Mouse (Mus musculus): ENCODE measurements around the gene Lsm6.

The Lsm6 gene

GRCm38 (mm10) chr8:78806006-78806405 lies 14.9 kb downstream of the Lsm6 start:
- DNase-seq (ENCODE audit: low spot score), result no peak

DNA sequence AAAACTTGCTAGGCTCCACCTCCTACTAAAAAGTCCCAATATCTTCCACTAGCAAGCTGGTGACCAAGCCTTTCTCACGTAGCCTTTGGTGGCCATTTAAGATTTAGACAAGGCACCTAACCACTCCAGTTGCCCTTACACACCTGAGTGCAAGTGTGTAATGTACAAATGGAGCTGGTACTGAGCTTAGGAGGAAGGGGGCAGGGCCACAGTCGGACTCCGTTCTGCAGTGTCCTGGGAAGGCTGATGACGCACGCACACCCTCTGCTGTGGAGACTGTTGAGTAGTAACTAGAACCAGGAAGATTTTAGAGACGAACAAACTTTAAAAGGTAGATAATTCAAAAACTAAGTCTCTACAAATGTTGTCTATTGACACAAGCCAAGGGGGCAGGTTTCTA lies 19.7 kb downstream of the Lsm6 start:
- DNase-seq (ENCODE audit: low spot score), result no peak

- no peak for DNase-seq (ENCODE audit: low spot score)
These were observed 22.3 kb downstream of the Lsm6 start for GRCm38 (mm10) chr8:78798671-78799070.

GRCm38 (mm10) chr8:78797985-78798384 lies 23.0 kb downstream of the Lsm6 start:
- DNase-seq (ENCODE audit: low spot score), result no peak

GRCm38 (mm10) chr8:78793231-78793630 lies 27.7 kb downstream of the Lsm6 start:
- DNase-seq (ENCODE audit: low spot score), result no peak

DNA sequence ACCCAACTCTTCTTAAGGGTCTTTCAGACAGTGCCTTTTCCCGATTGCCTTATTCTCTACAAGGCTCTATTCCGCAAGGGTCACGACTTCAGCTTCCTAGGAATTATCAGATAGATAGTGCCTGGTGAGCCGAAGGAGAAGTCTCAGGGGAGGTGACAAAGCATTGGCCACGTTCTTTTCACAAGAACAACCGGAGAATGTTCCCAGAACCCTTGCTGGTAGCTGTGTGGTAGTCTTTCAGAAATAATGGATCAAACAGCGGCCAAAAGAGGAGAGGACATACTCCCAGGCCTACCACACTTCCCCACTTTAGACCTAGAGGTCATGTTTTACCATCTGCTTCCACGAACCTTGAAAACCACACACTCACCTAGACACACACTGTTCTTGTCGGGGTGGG lies 44.1 kb downstream of the Lsm6 start:
- DNase-seq (ENCODE audit: low spot score), result no peak

- DNase-seq (ENCODE audit: low spot score), result no peak
These were observed 49.7 kb downstream of the Lsm6 start for GRCm38 (mm10) chr8:78771256-78771655.

GRCm38 (mm10) chr8:78770584-78770983 lies 50.4 kb downstream of the Lsm6 start:
- no peak for DNase-seq (ENCODE audit: low spot score)

GRCm38 (mm10) chr8:78765556-78765955 lies 55.4 kb downstream of the Lsm6 start:
- DNase-seq (ENCODE audit: low spot score), result no peak

- no peak for DNase-seq (ENCODE audit: low spot score)
These were observed 56.0 kb downstream of the Lsm6 start for GRCm38 (mm10) chr8:78764976-78765375.

DNA sequence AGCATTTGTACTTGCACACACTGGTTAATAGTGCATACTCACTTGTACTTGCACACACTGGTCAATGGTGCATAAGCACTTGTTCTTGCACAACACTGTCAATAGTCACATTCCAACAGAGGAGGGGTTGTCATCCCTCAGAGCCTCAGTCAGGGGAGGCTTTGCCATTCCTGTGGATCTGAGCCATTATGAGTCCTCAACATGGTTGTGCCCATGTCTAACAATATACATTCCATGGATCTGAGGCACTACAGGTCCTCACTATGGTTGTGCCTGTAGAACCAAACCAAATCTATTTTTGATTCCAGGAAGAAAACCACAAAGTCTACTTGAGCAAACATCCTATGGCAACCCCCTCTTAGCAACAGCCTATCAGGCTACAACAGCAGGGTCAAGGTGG lies 61.8 kb downstream of the Lsm6 start:
- no peak for DNase-seq (ENCODE audit: low spot score)

- no peak for DNase-seq (ENCODE audit: low spot score)
These were observed 66.0 kb downstream of the Lsm6 start for GRCm38 (mm10) chr8:78754986-78755385.

All from testis, postnatal 14 days (tissue).